Mouse (Mus musculus): ENCODE data around the gene Arhgap18.

DNA sequence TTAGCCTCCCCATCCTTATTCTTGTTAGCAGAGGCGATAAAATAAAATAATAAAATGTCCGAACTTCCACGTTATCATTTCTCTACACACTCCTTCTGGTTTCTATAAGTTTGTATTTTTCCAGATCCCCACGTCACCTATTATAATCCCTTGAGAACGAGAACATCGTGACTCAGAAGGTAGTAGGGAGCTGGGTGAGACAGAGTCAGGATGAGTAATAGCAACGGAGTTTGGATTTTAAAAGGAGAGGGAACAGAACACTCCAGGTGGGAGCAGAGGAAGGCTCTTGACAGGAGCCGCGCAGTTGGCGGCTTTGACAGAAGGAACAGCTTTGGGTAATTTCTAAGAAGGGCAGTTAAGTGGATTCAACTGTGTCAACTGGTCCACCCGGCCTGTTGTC lies 124.1 kb downstream of the Arhgap18 start:
- TF ChIP-seq CTCF (IDR thresholded peaks at IDR 0.05; ENCODE audit: control insufficient read depth, insufficient read depth, insufficient read length), result no peak
- TF ChIP-seq MAX (IDR thresholded peaks at IDR 0.05), result no peak
- TF ChIP-seq MYOD1 (IDR thresholded peaks at IDR 0.05; ENCODE audit: control insufficient read depth, insufficient read length, low read depth), result no peak
- no peak for TF ChIP-seq USF1 (IDR thresholded peaks at IDR 0.05; ENCODE audit: low read depth)
